Mouse (Mus musculus) cerebellum, postnatal 4 days (tissue): ENCODE measurements around the gene Proser1.
A peak's percentile ranks its signal among the peaks of the same experiment; 100 is the strongest.

Experiments used
- DNase-seq, 2 experiments: peaks; one replicate each; pipeline ENCODE4 v3.0.0; 2022; ENCODE audit warnings: low spot score in 2 of 2, mixed read lengths in 1 of 2

The Proser1 gene

DNA sequence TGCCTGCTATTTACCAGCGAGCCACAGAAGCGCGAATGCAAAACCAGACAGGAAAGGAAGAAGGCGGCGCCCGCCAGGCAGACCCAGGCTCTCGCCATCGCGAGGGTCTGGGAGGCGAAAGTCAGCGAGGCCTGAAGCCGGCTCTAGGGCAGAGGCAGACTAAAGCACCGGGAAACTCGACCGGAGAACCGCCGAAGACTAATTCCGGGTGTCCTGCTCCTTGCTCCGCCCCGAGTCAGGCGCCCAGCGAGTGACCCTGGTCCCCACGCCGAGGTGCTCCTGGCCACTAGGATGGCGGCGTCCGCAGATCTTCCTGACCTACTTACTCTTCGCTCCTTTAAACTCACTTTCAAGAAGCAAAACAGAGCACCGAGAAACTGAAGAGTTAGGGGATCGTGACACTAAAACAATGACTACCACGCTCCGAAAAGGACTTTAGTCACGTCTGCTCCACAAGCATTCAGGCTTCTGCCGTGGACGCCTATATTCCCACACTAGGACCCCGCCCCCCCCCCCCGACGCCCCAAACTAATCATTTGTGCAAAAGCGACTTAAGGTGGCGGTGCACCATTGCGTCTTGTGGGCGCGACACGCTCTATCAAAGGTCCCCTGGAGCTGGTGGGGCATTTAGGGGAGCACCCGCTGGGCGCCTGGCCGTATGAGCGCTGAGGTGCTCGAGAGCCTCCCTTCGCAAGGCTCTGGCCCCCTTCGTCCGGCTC lies at the start of gene Proser1, which contains the start of gene Nhlrc3:
Gene Proser1, plus strand, starts transcription at position 621 of the 719 bp plus-strand sequence.
Gene Nhlrc3, minus strand, starts transcription at position 287 of the 719 bp plus-strand sequence.
- DNase-seq = peak; percentile 87 to 90

- DNase-seq = no peak
Measured at GRCm38 (mm10) chr3:53413959-53414358, 49.5 kb upstream of the Proser1 start.

GRCm38 (mm10) chr3:53416036-53416506 lies 47.4 kb upstream of the Proser1 start:
- peak in 1 of 2 experiments; percentile 14 for DNase-seq

GRCm38 (mm10) chr3:53417701-53418100 lies 45.8 kb upstream of the Proser1 start:
- no peak for DNase-seq

GRCm38 (mm10) chr3:53421656-53422055 lies 41.8 kb upstream of the Proser1 start:
- DNase-seq = no peak

- DNase-seq = no peak
Measured at GRCm38 (mm10) chr3:53422691-53423090, 40.8 kb upstream of the Proser1 start.

DNA sequence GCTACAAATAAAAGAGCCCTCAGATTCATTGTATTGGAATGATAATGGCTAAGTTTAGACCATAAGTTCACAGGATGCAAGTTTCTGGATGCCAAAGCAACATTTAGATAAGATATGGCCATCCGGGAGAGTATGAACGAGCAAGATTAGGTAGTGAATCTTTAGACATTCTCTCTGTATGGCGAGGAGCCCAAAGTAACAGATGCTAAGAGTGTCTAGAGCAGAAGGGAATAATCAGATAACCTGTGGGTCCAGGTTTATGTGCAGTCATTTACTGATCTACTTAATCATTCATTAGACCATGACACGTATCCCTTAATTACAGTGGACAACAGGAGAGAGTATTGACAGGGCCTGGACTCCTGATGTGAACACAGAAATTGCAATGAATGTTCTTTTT lies 39.9 kb upstream of the Proser1 start:
- no peak for DNase-seq

DNA sequence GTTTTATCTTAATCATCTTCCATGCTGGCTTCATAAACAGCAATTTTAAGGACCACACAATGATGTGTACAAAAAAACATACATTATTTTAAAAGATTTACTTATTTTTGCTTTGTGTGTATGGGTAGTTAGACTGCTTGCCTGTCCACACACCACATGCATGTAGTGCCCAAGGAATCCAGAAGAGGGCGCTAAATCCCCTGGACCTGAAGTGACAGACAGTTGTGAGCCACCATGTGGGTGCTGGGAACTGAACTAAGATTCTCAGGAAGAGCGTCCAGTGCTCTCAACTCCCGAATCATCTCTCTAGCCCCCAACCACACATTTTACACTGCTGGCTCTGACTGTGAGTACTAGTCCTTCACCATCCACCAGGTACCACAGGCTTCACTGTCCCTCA lies 28.9 kb upstream of the Proser1 start:
- no peak for DNase-seq

GRCm38 (mm10) chr3:53436550-53436949 lies 26.9 kb upstream of the Proser1 start:
- no peak for DNase-seq

DNA sequence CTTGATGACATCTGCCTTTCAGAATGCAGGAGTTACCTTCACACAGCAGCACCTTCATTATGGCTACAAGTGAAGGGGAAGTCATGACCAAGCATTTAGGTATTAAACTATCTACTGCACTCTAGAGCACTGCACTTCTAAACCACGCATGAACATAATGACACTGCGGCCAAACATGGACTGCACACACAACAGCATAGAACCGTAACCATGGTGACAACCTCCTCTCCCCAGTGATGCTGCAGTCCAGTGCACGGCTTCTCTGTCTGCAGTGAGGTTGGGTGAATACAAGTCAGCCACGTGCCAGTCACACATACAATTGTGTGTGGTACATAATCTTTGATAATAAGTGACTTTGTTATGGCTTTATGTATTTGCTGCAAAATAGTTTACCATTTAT lies 17.9 kb upstream of the Proser1 start:
- DNase-seq = no peak

- DNase-seq = no peak
Measured at GRCm38 (mm10) chr3:53446801-53447200, 16.7 kb upstream of the Proser1 start.

- peak in 1 of 2 experiments; percentile 27 for DNase-seq
Measured at GRCm38 (mm10) chr3:53448208-53448607, 15.3 kb upstream of the Proser1 start.

DNA sequence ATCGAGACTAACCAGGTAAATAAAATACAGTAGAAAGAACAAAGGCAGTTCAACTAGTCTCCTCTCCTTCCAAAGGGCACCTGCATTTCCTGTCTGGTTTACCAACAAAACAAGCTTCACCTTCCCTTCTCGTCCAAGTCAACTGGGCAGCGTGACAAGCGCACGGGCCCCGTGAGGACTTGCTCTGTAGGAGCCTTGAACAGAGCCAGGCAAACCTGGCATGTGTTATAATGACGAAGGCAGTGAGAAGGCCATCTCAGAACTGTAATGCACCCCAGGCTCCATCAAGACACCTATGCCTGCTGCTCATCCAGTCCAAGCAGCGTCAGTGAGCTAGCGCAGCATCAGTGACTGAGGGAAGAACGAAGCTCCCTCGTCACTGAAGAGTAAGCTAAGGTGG lies 12.8 kb upstream of the Proser1 start:
- no peak for DNase-seq

DNA sequence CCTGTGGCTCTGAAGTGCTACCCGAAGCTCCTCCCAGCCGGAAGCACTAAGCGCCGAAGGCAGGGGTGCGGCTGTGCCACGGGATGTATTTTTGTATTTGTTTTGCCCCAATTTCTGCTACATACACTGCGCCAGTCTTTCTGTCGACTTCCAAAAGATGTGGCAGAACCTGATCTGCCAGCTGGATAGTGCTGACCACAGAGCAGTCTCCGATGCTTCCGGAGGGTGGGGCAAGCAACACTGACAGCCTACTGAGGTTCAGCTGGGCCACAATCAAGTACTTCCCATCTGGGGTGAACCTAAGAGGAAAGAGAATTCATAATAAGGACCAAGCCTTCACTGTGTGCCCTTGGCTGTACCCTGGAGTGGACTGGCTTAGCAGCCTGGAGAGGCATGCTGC lies 11.1 kb upstream of the Proser1 start:
- DNase-seq = no peak

- no peak for DNase-seq
Measured at GRCm38 (mm10) chr3:53453346-53453745, 10.1 kb upstream of the Proser1 start.

- DNase-seq = no peak
Measured at GRCm38 (mm10) chr3:53454005-53454404, 9.5 kb upstream of the Proser1 start.

- no peak for DNase-seq
Measured at GRCm38 (mm10) chr3:53454561-53454960, 8.9 kb upstream of the Proser1 start.

DNA sequence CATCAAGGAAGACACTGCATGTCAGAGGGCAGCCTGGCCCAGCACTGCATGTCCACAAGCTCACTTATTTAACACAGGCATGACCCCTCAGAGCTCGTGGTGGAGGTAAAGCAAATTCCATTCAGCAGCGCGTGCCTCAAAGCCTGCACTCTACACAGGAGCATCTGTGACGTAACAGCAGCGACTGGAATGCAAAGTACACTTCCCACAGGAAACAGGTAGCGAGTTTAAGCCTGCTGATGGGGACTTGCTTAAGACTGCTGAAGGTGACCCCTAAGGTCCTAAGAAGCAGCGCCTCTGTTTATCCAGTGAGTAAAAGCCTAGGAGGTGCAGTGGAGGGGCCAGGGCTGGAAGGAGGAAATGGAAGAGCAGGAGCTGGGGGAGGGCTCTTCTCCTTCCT lies 8.5 kb upstream of the Proser1 start:
- DNase-seq = no peak

DNA sequence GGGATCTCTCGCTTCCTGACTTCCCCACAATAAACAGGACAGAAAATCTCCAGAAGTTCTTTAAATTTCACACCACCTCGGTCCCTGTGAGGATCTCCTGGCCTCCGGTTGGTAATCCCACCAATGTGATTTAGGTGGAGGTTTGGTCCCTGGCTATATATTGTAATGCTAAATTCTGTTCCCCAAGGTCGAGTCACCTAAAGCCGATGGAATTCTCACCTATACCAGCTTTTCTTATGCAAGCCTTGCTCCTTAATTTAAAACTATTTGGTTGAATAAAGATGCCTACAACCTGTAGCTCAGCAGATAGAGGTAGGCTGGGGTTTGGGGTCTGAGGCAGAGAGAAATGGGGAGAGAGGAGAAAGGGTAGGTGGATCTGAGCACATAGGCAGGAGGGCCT lies 5.7 kb upstream of the Proser1 start:
- DNase-seq = no peak

- no peak for DNase-seq
Measured at GRCm38 (mm10) chr3:53460106-53460505, 3.4 kb upstream of the Proser1 start.

- no peak for DNase-seq
Measured at GRCm38 (mm10) chr3:53462701-53463045, 793 bp upstream of the Proser1 start.

DNA sequence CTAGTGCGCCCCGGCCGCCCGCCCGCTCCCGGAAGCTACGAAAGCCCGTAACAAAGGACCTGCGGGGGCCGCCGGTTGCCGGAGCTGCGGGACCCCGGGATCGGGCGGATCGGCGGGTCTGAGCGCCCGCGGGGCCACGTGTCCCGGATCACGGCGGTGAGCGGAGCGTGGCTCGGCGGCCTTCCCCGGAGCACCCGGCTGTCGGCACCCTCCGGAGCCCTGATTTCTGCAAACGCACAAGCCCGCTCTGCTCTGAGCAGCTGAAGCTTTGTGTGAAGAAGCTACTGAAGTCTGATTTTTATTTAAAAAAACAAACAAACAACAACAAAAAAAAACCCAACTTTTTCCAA lies 274 bp downstream of the Proser1 start:
- DNase-seq = no peak

DNA sequence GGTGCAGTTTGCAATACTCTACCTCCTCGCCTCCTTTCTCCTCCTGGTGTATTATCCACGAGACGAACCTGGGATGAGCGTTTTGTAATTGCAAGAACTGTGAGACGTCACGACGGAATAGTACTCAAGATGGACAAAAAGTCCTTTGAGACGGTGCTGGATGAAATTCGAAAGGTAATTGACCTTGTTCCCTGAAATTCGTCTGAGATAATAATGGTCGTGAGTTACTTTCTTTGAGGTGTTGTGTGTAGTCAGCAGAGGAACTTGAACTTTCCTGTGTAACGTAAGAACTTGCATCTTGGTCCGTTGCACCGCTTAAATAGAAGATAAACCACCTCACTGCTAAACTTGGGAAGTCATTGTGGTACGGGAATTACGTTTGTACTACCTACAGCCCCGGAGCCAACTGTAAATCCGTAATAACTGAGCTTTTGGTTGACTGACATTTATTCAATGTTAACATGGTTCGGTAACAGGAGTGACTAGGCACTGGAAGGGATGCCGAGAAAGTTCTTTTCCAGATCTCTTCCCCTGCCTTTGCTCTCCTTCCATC lies 756 bp downstream of the Proser1 start:
- no peak for DNase-seq

GRCm38 (mm10) chr3:53465330-53465729 lies 1.9 kb downstream of the Proser1 start:
- no peak for DNase-seq
